Mouse (Mus musculus): ENCODE data around the gene Vac14. TPM values are rescaled to one million over a fixed set of nuclear protein-coding genes. Genes with fewer than 3 reads are reported as not detected.

The Vac14 gene
- polyA plus RNA-seq (2017; shearing (Covaris generic)) = 46.4 TPM

GRCm38 (mm10) chr8:110618391-110619207 lies at the start of gene Vac14:
TSS of gene Vac14 (plus strand) at chr8:110618585.

GRCm38 (mm10) chr8:110720685-110721598 lies 102.6 kb downstream of the Vac14 start, which contains the start of gene Mtss1l:
TSS of gene Mtss1l (plus strand) at chr8:110721476.

Other genes starting within 250 kb of the Vac14 start
- not detected for gene Mtss1l, start 102.9 kb downstream of the Vac14 start, polyA plus RNA-seq (2017; shearing (Covaris generic))
- gene Il34, start 187.3 kb downstream of the Vac14 start, polyA plus RNA-seq (2017; shearing (Covaris generic)) = not detected
- gene Cog4, start 228.0 kb downstream of the Vac14 start, polyA plus RNA-seq (2017; shearing (Covaris generic)) = 41.6 TPM
- 158 TPM for gene Sf3b3, start 228.2 kb downstream of the Vac14 start, polyA plus RNA-seq (2017; shearing (Covaris generic))

Measured in effector memory CD4-positive, alpha-beta T cell, adult 5 months (primary cell).